Comparison of ENCODE assay signal across 26 mouse cellular contexts in the genomic region with DNA sequence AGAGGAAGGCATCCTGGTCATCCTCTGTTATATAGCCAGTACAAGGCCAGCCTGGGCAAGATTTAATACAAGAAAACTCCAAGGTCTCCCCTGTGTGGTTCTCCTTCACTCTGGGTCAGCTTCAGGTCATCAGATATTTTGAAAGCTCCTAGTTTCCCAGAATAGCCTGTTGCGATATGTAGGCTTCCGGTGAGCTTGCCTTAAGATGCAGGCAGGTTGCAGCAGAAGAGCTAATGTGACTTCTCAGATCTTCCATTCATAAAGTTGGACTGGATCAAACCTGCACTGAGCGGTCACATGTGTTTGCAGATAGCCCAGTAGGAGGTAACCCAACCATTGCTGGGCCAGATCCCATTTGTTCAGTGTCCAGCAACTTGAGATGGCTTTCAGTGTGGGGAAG. TPM values are rescaled to one million over a fixed set of nuclear protein-coding genes. Genes with fewer than 3 reads are reported as not detected.
"Had no signal": no experiment of that assay in that cellular context is flagged by ENCODE, and none has a peak within 500 bp of the region (broad histone marks: within the 10 kb centered on the region; RNA-seq: fewer than 3 reads in every experiment).

No protein-coding gene starts in this region.

- ATAC-seq: hindbrain, postnatal 0 days; intestine, embryonic 16.5 days; liver, embryonic 12.5 days had no signal

- H3K4me3 ChIP-seq: heart, embryonic 10.5 days; heart, embryonic 13.5 days; heart, embryonic 15.5 days; hindbrain, embryonic 10.5 days; hindbrain, embryonic 12.5 days; hindbrain, embryonic 15.5 days; kidney, embryonic 15.5 days; layer of hippocampus, adult 2 months; left cerebral cortex, adult 2 months; limb, embryonic 10.5 days; limb, embryonic 12.5 days; liver, embryonic 12.5 days had no signal

- H3K4me1 ChIP-seq: heart, embryonic 15.5 days; hindbrain, embryonic 10.5 days; hindbrain, embryonic 12.5 days; hindbrain, embryonic 15.5 days; kidney, embryonic 15.5 days; limb, embryonic 10.5 days; limb, embryonic 12.5 days; liver, embryonic 12.5 days had no signal

- H3K9me3 ChIP-seq: heart, embryonic 10.5 days; heart, embryonic 13.5 days; heart, embryonic 15.5 days; hindbrain, embryonic 10.5 days; hindbrain, embryonic 12.5 days; hindbrain, embryonic 15.5 days; kidney, embryonic 15.5 days; limb, embryonic 10.5 days; limb, embryonic 12.5 days; liver, embryonic 12.5 days had no signal

- H3K27me3 ChIP-seq: heart, embryonic 13.5 days; heart, embryonic 15.5 days; hindbrain, embryonic 12.5 days; hindbrain, embryonic 15.5 days; kidney, embryonic 15.5 days; limb, embryonic 12.5 days; liver, embryonic 12.5 days had no signal

- H3K4me2 ChIP-seq: heart, embryonic 13.5 days; heart, embryonic 15.5 days; hindbrain, embryonic 12.5 days; hindbrain, embryonic 15.5 days; kidney, embryonic 15.5 days; limb, embryonic 12.5 days; liver, embryonic 12.5 days had no signal

- DNase-seq: gastrocnemius, postnatal 14 days; gastrocnemius, postnatal 36 days; heart, adult 18-20 months; heart, postnatal 14 days; heart, postnatal 36 days; kidney, adult 11 months; kidney, adult 2 months; kidney, adult 9 months; kidney, postnatal 25 days; kidney, postnatal 4 days had no signal

- H3K27ac ChIP-seq: heart, embryonic 10.5 days; heart, embryonic 13.5 days; heart, embryonic 15.5 days; hindbrain, embryonic 10.5 days; hindbrain, embryonic 12.5 days; hindbrain, embryonic 15.5 days; hindbrain, postnatal 0 days; kidney, embryonic 15.5 days; kidney, postnatal 0 days; layer of hippocampus, adult 2 months; left cerebral cortex, adult 2 months; limb, embryonic 10.5 days; limb, embryonic 12.5 days; liver, embryonic 12.5 days had no signal

- H3K9ac ChIP-seq: heart, embryonic 13.5 days; heart, embryonic 15.5 days; hindbrain, embryonic 12.5 days; hindbrain, embryonic 15.5 days; kidney, embryonic 15.5 days; limb, embryonic 12.5 days; liver, embryonic 12.5 days had no signal

RNA-seq across cellular contexts. Expression of gene Cass4, which starts 8.9 kb away (rescaled TPM):
- total RNA-seq: liver, adult 2 months had no signal
- polyA plus RNA-seq: liver, adult 2 months had no signal
